Mouse (Mus musculus): ENCODE measurements around the gene D630039A03Rik.
A peak's percentile ranks its signal among the peaks of the same experiment; 100 is the strongest.
"Not testable (repeated sequence)": the region's sequence is repeated elsewhere in the genome, so short reads cannot be mapped to it uniquely, and the experiment has no call there.

Gene D630039A03Rik

DNA sequence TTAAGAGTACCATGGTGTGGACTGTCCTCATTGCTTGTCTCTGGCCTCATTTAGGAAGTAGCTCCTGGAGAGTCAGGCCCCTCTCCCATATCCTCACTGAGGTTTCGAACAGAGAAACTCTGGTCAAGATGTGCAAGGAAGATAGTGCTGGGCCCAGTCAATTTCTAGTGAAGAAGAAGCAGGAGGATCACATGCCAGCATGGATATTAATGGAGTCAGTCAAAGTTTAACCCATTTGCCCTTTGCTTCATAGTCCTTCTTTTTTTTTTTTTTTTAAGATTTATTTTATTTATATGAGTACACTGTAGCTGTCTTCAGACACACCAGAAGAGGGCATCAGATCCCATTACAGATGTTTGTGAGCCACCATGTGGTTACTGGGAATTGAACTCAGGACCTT is 27.1 kb downstream of the D630039A03Rik start:
- not testable (repeated sequence) for DNase-seq (ENCODE audit: low spot score in 2 of 2)

DNA sequence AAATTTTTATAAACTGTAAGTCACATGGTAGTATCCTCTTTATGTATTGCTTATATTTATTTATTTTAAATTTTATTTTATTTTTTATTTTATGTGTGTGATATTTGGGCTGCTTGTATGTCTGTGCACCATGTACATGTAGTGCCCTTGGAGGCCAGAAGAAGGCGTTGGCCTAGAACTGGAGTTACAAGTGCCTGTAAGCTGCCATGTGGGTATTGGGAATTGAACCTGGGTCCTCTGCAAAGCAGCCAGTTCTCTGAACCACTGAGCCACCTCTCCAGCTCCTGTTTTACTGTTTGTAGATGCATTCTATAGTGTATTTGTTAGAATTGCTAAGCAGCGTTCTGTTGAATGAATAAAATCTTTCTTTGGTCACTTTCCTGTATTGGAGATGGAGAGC is 27.9 kb downstream of the D630039A03Rik start:
- no peak for DNase-seq (ENCODE audit: low spot score in 2 of 2)

DNA sequence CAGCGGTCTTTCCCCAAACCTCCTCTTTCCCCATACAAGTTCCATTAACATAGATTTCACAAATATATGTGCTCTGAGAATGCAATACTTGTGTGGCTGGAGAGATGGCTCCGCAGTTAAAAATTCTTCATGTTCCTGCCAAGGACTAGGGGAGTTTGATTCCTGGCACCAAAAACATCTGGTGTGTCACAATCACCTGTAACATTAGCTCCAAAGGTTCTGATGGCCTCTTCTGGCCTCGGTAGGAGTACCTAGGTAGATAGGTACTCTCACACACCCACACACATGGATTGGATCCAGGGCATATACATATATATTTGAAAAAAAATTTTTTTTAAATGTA is 29.2 kb downstream of the D630039A03Rik start:
- DNase-seq (ENCODE audit: low spot score in 2 of 2), result no peak

DNA sequence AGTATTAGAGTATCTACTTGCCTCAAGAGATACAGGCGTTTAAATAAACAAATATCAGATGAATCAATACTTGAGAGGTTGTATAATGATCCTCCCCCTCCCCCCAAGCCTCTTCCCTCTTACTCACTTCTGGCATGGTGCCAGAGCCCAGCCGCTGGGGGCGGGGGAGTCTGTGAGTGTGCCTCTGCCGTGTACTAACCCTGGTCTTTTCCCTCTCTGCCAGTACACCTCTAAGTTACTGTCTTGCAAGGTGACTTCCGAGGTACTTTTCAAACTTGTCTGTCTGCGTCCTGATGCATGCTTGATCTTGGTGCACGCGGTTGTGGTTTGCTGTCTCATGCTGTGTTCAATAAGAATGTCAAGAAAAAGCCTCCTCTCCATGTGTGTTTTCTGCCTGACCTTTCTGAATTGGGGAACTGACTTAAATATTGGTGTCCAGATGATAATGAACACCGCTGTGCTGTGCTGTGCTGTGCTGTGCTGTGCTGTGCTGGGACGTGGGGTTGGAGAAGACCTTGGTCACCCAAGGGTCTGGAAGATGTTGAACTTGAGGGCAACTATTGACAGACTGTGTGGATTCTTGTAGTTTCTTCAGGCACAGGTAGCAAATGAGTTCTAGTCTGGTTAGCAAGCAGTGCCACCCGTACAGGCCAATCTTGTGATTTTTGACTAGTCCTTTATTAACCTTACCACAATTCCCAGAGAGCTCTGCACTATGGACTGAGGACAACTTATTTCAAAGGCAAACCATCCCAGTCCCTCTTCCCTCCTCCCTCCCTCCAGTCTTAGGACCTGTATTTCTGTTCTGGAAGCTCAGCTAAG is 29.8 kb downstream of the D630039A03Rik start:
- DNase-seq (ENCODE audit: low spot score in 2 of 2), result no peak

- no peak for DNase-seq (ENCODE audit: low spot score in 2 of 2)
Observed at GRCm38 (mm10) chr4:57885186-57885585, 30.9 kb downstream of the D630039A03Rik start.

GRCm38 (mm10) chr4:57884511-57884910 is 31.6 kb downstream of the D630039A03Rik start:
- no peak for DNase-seq (ENCODE audit: low spot score in 2 of 2)

DNA sequence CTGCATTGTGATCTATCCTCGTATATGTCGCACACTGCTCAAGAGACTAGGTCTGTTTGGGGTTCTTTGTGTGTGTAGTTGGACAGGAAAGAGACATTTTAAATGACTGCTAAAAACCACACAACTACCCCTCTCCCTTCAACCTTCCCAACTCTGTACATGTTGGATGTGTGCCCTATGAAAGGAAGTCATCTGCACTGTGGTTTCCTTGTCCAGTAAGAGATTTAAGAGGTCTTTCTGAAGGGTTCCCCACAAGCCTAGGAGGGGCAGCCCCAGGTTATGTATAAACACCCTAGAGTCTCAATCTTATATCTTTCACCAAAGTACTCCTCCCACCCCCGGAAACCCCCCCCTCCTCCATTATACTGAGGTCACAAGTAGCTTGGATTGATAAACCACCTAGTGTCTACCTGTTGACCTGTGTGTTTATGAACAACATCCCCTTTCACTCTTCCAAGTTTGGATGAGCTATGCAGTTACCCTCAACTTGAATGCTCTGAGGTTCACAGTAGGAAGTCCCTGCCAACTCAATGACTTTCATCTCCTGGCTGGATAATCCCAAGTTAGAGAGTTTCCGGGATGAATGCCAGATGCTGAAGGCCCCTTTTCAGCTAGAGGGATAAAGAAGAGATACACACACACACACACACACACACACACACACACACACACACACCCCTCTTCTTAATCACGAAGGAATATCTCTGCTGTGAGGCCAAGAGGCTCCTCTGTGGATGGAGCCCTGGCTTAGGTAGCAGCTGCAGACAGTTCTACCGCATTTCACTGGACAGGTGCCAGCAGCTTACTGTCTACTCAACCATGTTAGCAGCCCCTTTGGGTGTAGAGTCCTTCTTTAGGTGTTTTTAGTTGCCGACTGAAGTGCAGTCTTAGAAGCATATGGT is 32.3 kb downstream of the D630039A03Rik start:
- DNase-seq (ENCODE audit: low spot score in 2 of 2), result no peak

DNA sequence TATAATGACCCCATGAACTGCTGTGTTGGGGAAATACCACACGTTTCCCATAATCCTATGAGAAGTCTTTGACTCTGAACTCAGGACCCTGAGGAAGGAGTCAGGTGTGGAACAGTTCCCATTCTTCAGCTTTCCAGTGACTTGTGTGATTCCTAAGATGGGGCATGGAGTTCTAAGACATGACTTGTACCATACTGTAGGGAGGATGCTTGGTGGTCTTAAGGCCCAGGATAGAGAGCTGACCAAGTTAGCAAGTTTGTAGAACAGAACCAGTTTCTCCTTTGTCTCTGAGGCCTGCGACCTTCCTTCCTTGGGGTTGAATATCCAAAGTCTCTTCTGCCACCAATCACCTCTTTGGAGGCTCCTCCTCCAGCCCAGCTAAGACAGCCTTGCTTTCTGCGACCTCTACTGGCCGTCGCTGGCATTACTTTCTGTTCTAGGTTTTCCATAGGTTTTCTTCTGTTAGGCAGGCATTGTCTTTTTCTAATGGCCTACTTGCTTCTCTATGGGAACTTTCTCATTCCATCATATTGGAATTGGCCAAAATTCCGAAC is 36.2 kb downstream of the D630039A03Rik start:
- peak; percentile 70 to 89 for DNase-seq (ENCODE audit: low spot score in 2 of 2)

GRCm38 (mm10) chr4:57879137-57879536 is 37.0 kb downstream of the D630039A03Rik start:
- no peak for DNase-seq (ENCODE audit: low spot score in 2 of 2)

GRCm38 (mm10) chr4:57867454-57867853 is 48.6 kb downstream of the D630039A03Rik start:
- DNase-seq (ENCODE audit: low spot score in 2 of 2), result no peak

- no peak for DNase-seq (ENCODE audit: low spot score in 2 of 2)
Observed at GRCm38 (mm10) chr4:57866990-57867389, 49.1 kb downstream of the D630039A03Rik start.

DNA sequence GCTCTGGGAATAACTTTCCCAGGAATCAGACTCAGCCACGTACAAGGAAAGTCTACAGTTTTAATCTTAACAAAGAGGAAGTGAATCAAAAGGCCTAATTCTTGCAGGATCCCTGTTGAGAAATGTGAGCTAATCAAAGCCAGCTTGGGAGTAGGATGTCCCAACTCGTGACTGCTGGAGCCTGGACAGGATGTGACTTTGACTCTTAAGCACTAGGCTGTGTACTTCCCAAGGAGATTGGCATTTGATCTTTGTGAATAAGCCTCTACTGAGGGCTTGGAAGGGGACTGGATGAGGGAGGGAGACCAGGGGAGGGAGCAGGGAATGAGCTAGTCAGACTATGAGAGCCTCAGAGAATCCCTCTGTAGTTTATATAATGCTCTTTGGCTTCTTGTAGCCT is 50.0 kb downstream of the D630039A03Rik start:
- DNase-seq (ENCODE audit: low spot score in 2 of 2), result no peak

DNA sequence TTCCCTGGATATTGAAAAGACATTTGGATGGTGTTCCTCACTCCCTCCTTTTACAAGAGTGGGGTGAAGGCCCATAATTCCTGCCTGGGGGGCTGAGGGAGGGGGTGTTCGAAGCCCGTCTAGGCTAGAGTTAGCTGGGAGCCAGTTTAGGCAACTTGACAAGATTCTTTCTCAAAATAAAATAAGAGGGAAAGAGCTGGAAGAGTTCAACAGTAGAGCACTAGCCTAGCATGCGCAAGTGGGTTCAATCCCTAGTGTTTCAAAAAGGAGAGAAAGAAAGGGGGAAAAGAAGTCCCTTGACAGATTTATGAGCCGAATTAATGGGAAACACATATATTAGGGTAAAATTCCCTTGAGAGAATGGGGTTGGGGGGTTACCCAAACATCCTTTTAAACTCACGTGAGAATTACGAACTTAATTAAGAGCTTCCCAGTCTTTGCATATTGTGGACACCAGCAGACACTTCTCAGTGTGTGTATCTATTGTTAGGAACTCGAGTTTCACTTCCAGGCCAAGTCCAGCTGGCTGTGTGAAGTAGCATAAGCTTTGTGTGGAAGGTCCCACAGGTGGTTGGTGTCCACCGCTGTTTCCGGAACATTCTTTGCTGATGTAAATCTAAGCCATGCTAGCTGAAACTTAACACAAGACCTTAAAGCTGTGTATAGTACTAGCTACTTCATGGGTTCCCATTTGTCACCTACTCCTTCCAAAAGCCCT is 53.7 kb downstream of the D630039A03Rik start:
- peak in 1 of 2 experiments; percentile 34 for DNase-seq (ENCODE audit: low spot score in 2 of 2)

GRCm38 (mm10) chr4:57861856-57862255 is 54.2 kb downstream of the D630039A03Rik start:
- DNase-seq (ENCODE audit: low spot score in 2 of 2), result no peak

DNA sequence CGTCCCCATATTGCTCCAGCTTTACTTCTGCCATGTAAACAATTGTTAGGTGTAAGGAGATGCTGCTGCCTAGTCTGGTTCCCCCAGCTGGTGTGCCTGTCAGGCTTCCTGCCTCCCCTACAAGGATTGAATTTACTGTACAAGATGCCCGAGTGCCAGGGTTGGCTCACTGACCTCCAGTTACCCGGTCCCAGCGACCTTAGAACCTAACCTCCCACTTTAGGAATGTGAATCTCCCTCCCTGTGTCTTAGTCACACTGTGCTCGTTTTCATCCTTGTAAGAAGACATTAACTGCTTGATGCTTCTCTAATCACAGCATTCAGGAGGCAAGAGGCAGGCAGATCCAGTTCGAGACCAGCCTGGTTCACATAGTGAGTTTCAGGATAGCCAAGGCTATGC is 54.9 kb downstream of the D630039A03Rik start:
- no peak for DNase-seq (ENCODE audit: low spot score in 2 of 2)

DNA sequence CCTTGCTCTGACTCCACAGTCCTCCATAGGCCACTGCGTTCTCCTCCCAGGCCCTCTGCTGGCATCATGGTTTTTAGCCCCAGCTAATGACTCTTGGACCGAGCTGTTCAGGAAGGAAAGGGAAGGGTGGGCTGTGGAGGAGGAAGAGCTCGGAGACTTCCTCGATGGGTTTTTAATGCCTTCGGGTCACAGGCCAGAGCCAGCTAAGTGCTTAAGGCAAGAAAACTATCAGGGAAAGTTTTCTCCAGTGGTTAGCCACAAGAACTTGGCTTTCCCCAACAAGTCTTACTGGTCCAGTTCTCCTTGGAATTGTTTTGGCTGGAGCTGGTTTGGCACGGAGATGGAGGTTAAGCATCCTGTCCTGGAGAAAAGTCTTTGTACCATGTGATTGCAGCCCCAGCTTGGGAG is 55.9 kb downstream of the D630039A03Rik start:
- DNase-seq (ENCODE audit: low spot score in 2 of 2), result no peak

Measured in spleen, postnatal 4 days (tissue).